Mouse (Mus musculus) hindbrain, embryonic 16.5 days (tissue): Measurements from ENCODE around the gene Dcaf1. TPM values are rescaled to one million over a fixed set of nuclear protein-coding genes. Genes with fewer than 3 reads are reported as not detected.
A peak's percentile ranks its signal among the peaks of the same experiment; 100 is the strongest.

Source experiments
- ATAC-seq: fragments of 200-750 bp; cut with Nextera tagmentation; 2 replicates; pipeline ENCODE4 v1.8.0; 2017; ENCODE audit warnings: moderate TSS enrichment, moderate library complexity
- H3K27ac ChIP-seq: fragments of 300-500 bp; sonication (generic); 2 replicates; pipeline ENCODE4 v1.5.1; 2014; ENCODE audit warnings: low read depth, mild to moderate bottlenecking, control low read depth, low read length, moderate library complexity
- H3K27me3 ChIP-seq: fragments of 300-500 bp; sonication (generic); replicated peaks from 2 replicates; pipeline ENCODE4 v1.6.1; 2014; ENCODE audit warnings: low read length; ENCODE audit not compliant: control insufficient read depth, insufficient read depth
- H3K36me3 ChIP-seq: fragments of 300-500 bp; sonication (generic); 2 replicates; pipeline ENCODE4 v1.6.1; 2014; ENCODE audit warnings: mild to moderate bottlenecking, low read length, moderate library complexity, mixed read lengths; ENCODE audit not compliant: control insufficient read depth, insufficient read depth
- H3K4me1 ChIP-seq: fragments of 300-500 bp; sonication (generic); 2 replicates; pipeline ENCODE4 v1.6.1; 2014; ENCODE audit warnings: low read depth, low read length; ENCODE audit not compliant: control insufficient read depth, insufficient read depth
- H3K4me2 ChIP-seq: fragments of 300-500 bp; sonication (generic); 2 replicates; pipeline ENCODE4 v1.6.1; 2014; ENCODE audit warnings: mild to moderate bottlenecking, low read length, control low read depth, moderate library complexity
- H3K4me3 ChIP-seq: fragments of 300-500 bp; sonication (generic); 2 replicates; pipeline ENCODE4 v1.5.1; 2014; ENCODE audit warnings: mild to moderate bottlenecking, low read length, control low read depth, moderate library complexity
- H3K9ac ChIP-seq: fragments of 300-500 bp; sonication (generic); 2 replicates; pipeline ENCODE4 v1.6.1; 2014; ENCODE audit warnings: low read depth, mild to moderate bottlenecking, control low read depth, low read length, moderate library complexity
- H3K9me3 ChIP-seq: fragments of 300-500 bp; sonication (generic); 2 replicates; pipeline ENCODE4 v1.6.1; 2014; ENCODE audit warnings: mild to moderate bottlenecking, low read length, moderate library complexity; ENCODE audit not compliant: control insufficient read depth
- WGBS: fragments of 180-500 bp; shearing (Covaris S2); extraction: QIAGEN DNeasy Blood & Tissue Kit; methylation state at CpG from one replicate; pipeline ENCODE4 v1.1.7; 2014; 5-methylcytosine and 5-hydroxymethylcytosine counted together
- polyA plus RNA-seq: library from polyadenylated mRNA; unstranded; fragments of >200 nt; fragmentation: Nextera tagmentation; extraction: Ambion mirVana; gene quantifications from 2 replicates; pipeline ENCODE4 v1.2.1, GENCODE M21; 2015

Dcaf1 gene
- polyA plus RNA-seq: 15.2 and 20.9 TPM in 2 replicates

DNA sequence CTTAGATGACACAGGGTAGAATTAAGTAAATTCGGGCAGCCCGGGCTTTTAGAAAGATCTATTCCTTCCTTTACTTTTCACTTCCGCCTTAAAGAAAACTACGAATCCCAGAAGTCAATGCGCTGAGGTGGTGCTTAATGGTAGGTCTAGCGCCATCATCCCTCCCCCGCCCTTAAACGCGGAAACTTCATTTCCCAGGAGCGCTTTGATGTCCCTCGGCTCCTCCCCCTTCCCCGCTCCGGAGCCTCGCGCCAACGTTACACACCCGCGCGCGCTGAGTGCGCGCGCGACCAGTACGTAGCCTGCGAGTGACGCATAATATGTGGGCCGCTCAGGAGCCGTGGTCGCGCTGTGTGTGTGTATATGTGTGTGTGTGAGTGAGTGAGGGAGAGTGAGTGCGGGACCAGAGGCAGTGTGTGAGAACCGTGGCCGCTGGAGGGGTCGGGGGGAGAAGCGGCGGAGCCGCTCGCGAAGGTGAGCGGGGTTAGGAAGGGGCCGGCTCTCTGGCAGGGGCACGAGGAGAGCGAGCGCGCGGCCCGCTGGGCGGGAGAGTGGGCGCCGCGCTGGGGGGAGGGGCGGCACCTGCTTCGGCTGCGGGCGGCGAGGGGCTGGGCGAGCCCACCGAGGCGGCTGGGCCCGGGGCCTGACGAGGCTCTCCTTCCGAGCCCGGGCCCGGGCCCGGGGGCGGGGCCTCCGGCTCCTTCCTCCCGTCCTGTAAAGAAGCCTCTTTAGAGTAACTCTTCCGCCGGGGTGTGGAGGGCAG, at the start of gene Dcaf1:
Gene Dcaf1, plus strand, starts transcription at position 257 of the 763 bp plus-strand sequence.
- Histone ChIP-seq H3K4me1 (peaks cover 6% of the 10 kb centered on the region), H3K27ac (peak within 1 kb of the TSS; percentile 92), H3K9ac (peak within 1 kb of the TSS; percentile 85), H3K4me3 (peak within 1 kb of the TSS; percentile 94), H3K4me2 (peak within 1 kb of the TSS; percentile 84), H3K27me3 (no peaks in the 10 kb centered on the region), H3K36me3 (no peaks in the 10 kb centered on the region), H3K9me3 (no peaks in the 10 kb centered on the region)
- ATAC-seq: peak; percentile 99
- under 1% methylated on average over 56 of the region's 71 CpGs for WGBS

DNA sequence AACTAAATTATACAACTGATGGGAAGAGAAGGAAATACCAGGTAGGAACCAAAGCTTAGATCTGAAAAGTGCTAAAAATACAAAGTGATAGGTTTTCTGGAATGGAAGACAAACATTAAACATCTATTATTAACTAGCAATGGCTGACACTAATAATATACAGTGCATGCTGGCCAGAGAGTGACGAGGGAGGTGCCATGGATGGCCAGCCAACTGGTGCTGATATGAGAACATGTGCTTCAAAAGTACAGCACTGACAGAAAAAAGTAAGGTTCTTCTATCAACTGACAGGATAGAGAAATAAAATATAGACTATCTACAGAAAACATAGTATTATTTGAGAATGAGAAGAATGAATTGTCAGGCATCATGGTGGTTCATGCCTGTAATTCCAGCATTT, 45.6 kb upstream of the Dcaf1 start:
- ATAC-seq: no peak
- no peaks in the 10 kb centered on the region for H3K36me3 ChIP-seq
- no peak overlapping the region for H3K4me3 ChIP-seq
- no peaks in the 10 kb centered on the region for H3K27me3 ChIP-seq
- H3K27ac ChIP-seq: no peak overlapping the region
- H3K9me3 ChIP-seq: no peaks in the 10 kb centered on the region
- H3K9ac ChIP-seq: no peak overlapping the region
- WGBS: 82% methylated on average over 1 of the region's 1 CpGs
- H3K4me2 ChIP-seq: no peak overlapping the region
- no peaks in the 10 kb centered on the region for H3K4me1 ChIP-seq

GRCm38 (mm10) chr9:106777423-106777822, 44.3 kb upstream of the Dcaf1 start:
- H3K27ac ChIP-seq: no peak overlapping the region

GRCm38 (mm10) chr9:106778319-106778718, 43.4 kb upstream of the Dcaf1 start:
- H3K4me3 ChIP-seq: no peak overlapping the region
- H3K27ac ChIP-seq: no peak overlapping the region
- WGBS: 93% methylated on average over 4 of the region's 4 CpGs
- H3K36me3 ChIP-seq: no peaks in the 10 kb centered on the region
- H3K9ac ChIP-seq: no peak overlapping the region
- H3K4me2 ChIP-seq: no peak overlapping the region
- ATAC-seq: no peak
- H3K9me3 ChIP-seq: no peaks in the 10 kb centered on the region
- H3K27me3 ChIP-seq: no peaks in the 10 kb centered on the region
- no peaks in the 10 kb centered on the region for H3K4me1 ChIP-seq

More at GRCm38 (mm10) chr9:106777423-106777822, 44.3 kb upstream of the Dcaf1 start:
- H3K9ac ChIP-seq: no peak overlapping the region
- WGBS: 93% methylated on average over 3 of the region's 3 CpGs
- H3K9me3 ChIP-seq: no peaks in the 10 kb centered on the region
- no peaks in the 10 kb centered on the region for H3K36me3 ChIP-seq
- H3K4me2 ChIP-seq: no peak overlapping the region
- ATAC-seq: no peak
- no peaks in the 10 kb centered on the region for H3K27me3 ChIP-seq
- no peak overlapping the region for H3K4me3 ChIP-seq
- no peaks in the 10 kb centered on the region for H3K4me1 ChIP-seq

GRCm38 (mm10) chr9:106780086-106780485, 41.6 kb upstream of the Dcaf1 start:
- H3K27me3 ChIP-seq: no peaks in the 10 kb centered on the region
- no peak overlapping the region for H3K9ac ChIP-seq
- no peak for ATAC-seq
- H3K36me3 ChIP-seq: no peaks in the 10 kb centered on the region
- no peaks in the 10 kb centered on the region for H3K9me3 ChIP-seq
- H3K27ac ChIP-seq: no peak overlapping the region
- no peaks in the 10 kb centered on the region for H3K4me1 ChIP-seq
- H3K4me3 ChIP-seq: no peak overlapping the region
- no peak overlapping the region for H3K4me2 ChIP-seq
- WGBS: 85% methylated on average over 3 of the region's 3 CpGs

DNA sequence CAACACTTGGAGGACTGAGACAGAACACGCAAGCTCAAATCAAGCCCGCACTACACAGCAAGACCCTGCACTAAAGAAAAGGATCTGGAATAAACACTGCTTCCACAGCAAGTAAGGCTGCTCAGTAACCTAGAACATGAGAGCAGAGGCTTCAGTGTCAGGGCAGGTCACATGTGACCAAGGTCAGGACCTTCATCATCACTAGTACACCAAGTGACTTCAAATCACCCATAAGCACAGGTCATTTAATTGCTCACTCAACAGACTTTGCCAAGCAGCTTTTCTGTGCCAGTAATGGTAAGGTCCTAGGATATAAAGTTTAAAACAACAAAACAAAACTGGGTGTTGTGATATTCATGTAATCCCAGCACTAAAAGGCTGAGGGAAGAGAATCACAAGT, 38.1 kb upstream of the Dcaf1 start:
- 97% methylated on average over 2 of the region's 2 CpGs for WGBS
- no peak for ATAC-seq

DNA sequence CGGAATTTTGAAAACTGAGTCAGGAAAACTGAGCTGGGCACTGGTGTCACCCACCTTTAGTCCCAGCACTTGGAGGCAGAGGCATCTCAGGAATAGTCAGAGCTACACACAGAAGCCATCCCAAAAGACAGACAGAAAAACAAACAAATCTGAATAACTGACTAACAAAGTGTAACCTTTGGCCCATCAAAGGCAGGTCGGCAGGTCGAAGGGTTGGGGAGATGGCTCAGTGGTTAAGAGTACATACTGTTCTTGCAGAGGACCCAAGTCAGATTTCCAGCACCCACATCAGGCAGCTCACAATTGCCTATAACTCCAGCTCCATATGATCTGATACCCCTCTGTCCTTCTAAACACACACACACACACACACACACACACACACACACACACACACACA, 36.5 kb upstream of the Dcaf1 start:
- ATAC-seq: no peak
- Histone ChIP-seq H3K9me3 (no peaks in the 10 kb centered on the region), H3K27ac (no peak overlapping the region), H3K9ac (no peak overlapping the region), H3K4me3 (no peak overlapping the region), H3K4me1 (peaks cover 6% of the 10 kb centered on the region), H3K27me3 (no peaks in the 10 kb centered on the region), H3K4me2 (no peak overlapping the region), H3K36me3 (no peaks in the 10 kb centered on the region)
- WGBS: 83% methylated on average over 3 of the region's 3 CpGs

More for the DNA sequence above, 38.1 kb upstream of the Dcaf1 start:
- no peak overlapping the region for H3K27ac ChIP-seq
- H3K27me3 ChIP-seq: no peaks in the 10 kb centered on the region
- no peak overlapping the region for H3K9ac ChIP-seq
- H3K4me3 ChIP-seq: no peak overlapping the region
- peaks cover 6% of the 10 kb centered on the region for H3K4me1 ChIP-seq
- H3K36me3 ChIP-seq: no peaks in the 10 kb centered on the region
- H3K4me2 ChIP-seq: no peak overlapping the region
- no peaks in the 10 kb centered on the region for H3K9me3 ChIP-seq

DNA sequence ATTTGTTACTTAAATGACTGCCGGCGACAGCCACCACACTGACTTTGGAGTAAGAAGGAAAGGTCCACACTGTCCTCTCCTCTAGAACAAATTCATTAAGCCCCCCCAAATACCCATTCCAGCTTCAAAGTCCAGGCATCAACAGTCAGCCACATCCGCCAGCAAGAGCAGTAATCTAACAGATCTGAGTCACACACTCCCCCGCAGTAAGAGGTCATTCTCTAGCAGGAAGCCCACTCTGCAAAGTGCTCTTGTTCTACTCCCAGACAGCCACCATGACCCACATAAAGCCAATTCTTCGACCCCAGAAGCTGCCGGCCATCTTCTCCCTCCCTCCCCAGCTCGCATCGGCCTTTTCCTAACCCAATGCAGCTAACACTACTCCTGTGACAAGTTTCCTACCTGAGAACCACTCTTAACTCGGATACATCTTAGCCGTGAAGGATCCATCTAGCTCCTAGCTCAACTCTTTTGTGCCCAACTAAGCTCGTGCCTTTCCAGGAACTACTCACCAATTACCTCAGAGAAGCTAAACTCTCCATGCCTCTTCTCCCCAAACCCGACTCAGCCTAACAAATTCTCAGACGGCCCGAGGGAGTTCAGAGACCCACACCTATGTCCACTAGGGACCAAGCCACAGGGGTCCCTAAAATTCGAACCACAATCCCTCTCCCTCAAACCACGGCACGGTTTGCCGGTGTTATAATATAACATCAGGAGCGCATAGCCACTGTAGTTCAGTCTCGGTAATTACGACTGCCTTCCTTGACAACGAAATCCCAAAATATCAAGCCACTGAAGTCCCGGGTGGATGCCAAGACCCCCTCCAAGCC, 33.5 kb upstream of the Dcaf1 start:
- Histone ChIP-seq H3K27ac (peak overlapping the region; percentile 89), H3K9me3 (no peaks in the 10 kb centered on the region), H3K4me3 (peak overlapping the region; percentile 100), H3K9ac (peak overlapping the region; percentile 100), H3K27me3 (no peaks in the 10 kb centered on the region), H3K4me1 (peaks cover 6% of the 10 kb centered on the region), H3K36me3 (no peaks in the 10 kb centered on the region), H3K4me2 (peak overlapping the region; percentile 79)
- ATAC-seq: no peak; the same call in 1 of the 2 replicates
- 7% methylated on average over 23 of the region's 23 CpGs for WGBS

GRCm38 (mm10) chr9:106788812-106789321, 32.8 kb upstream of the Dcaf1 start, which contains the start of gene Rad54l2:
Rad54l2 (minus strand) TSS chr9:106789194.
- H3K4me1 ChIP-seq: peaks cover 6% of the 10 kb centered on the region

More at GRCm38 (mm10) chr9:106788812-106789321, 32.8 kb upstream of the Dcaf1 start, which contains the start of gene Rad54l2:
- Histone ChIP-seq H3K9ac (peak within 1 kb of the TSS; percentile 100), H3K36me3 (no peaks in the 10 kb centered on the region), H3K27ac (peak within 1 kb of the TSS; percentile 89), H3K9me3 (no peaks in the 10 kb centered on the region), H3K27me3 (no peaks in the 10 kb centered on the region), H3K4me2 (peak within 1 kb of the TSS; percentile 79), H3K4me3 (peak within 1 kb of the TSS; percentile 100)
- ATAC-seq: peak; percentile 94
- WGBS: under 1% methylated on average over 45 of the region's 49 CpGs
